Mouse (Mus musculus) CD4-positive helper T cell, adult 2 months (primary cell): ENCODE results near the gene Slco2b1.
"Not testable (repeated sequence)": the region's sequence is repeated elsewhere in the genome, so short reads cannot be mapped to it uniquely, and the experiment has no call there.

ENCODE experiments used
- DNase-seq: peaks from one replicate; pipeline ENCODE4 v3.0.0-alpha.2; 2012; ENCODE audit warnings: low read depth, missing footprints, low spot score

Slco2b1 gene

GRCm38 (mm10) chr7:99711166-99711565 is at the start of gene Slco2b1:
Gene Slco2b1, minus strand, starts transcription at chr7:99711340.
- no peak for DNase-seq

- no peak for DNase-seq
These were observed 28.1 kb upstream of the Slco2b1 start for GRCm38 (mm10) chr7:99739276-99739675.

GRCm38 (mm10) chr7:99735491-99735890 is 24.4 kb upstream of the Slco2b1 start:
- DNase-seq = not testable (repeated sequence)

GRCm38 (mm10) chr7:99734612-99735011 is 23.5 kb upstream of the Slco2b1 start:
- DNase-seq = no peak

- DNase-seq = no peak
These were observed 18.8 kb upstream of the Slco2b1 start, which contains the start of gene Olfr520 for GRCm38 (mm10) chr7:99729973-99730372. Gene Olfr520, plus strand, starts transcription at chr7:99730273.

GRCm38 (mm10) chr7:99716536-99716935 is 5.4 kb upstream of the Slco2b1 start:
- DNase-seq = no peak

- no peak for DNase-seq
These were observed 1.3 kb upstream of the Slco2b1 start for GRCm38 (mm10) chr7:99712431-99712830.

- DNase-seq = peak; percentile 14
These were observed 664 bp downstream of the Slco2b1 start for GRCm38 (mm10) chr7:99710476-99710875.

GRCm38 (mm10) chr7:99709992-99710391 is 1.1 kb downstream of the Slco2b1 start:
- DNase-seq = no peak

GRCm38 (mm10) chr7:99708750-99709149 is 2.4 kb downstream of the Slco2b1 start:
- no peak for DNase-seq

- DNase-seq = no peak
These were observed 2.8 kb downstream of the Slco2b1 start for GRCm38 (mm10) chr7:99708301-99708721.

- DNase-seq = no peak
These were observed 3.5 kb downstream of the Slco2b1 start for GRCm38 (mm10) chr7:99707671-99708070.

- no peak for DNase-seq
These were observed 4.0 kb downstream of the Slco2b1 start for GRCm38 (mm10) chr7:99707038-99707595.

GRCm38 (mm10) chr7:99706341-99707037 is 4.7 kb downstream of the Slco2b1 start:
- no peak for DNase-seq

GRCm38 (mm10) chr7:99704736-99705519 is 6.2 kb downstream of the Slco2b1 start:
- no peak for DNase-seq

- DNase-seq = no peak
These were observed 8.9 kb downstream of the Slco2b1 start for GRCm38 (mm10) chr7:99702201-99702600.

- no peak for DNase-seq
These were observed 10.5 kb downstream of the Slco2b1 start for GRCm38 (mm10) chr7:99700641-99701040.

GRCm38 (mm10) chr7:99699709-99700151 is 11.4 kb downstream of the Slco2b1 start:
- no peak for DNase-seq

- DNase-seq = no peak
These were observed 12.0 kb downstream of the Slco2b1 start for GRCm38 (mm10) chr7:99699106-99699505.

- no peak for DNase-seq
These were observed 12.6 kb downstream of the Slco2b1 start for GRCm38 (mm10) chr7:99698576-99698975.

- DNase-seq = no peak
These were observed 15.6 kb downstream of the Slco2b1 start for GRCm38 (mm10) chr7:99695471-99696057.

GRCm38 (mm10) chr7:99694424-99694823 is 16.7 kb downstream of the Slco2b1 start:
- DNase-seq = not testable (repeated sequence)
